Mouse (Mus musculus) cortical plate, adult 2 months (tissue): ENCODE measurements around the gene Chst7.

Experiments used
- CTCF ChIP-seq: fragments of 200-500 bp; IDR thresholded peaks from 2 replicates; pipeline ENCODE4 v1.5.1; 2011; ENCODE audit warnings: mild to moderate bottlenecking, control low read depth, low read length; ENCODE audit not compliant: insufficient read depth; ENCODE audit errors: extremely low read depth
- POLR2A ChIP-seq: fragments of 200-500 bp; IDR thresholded peaks from 2 replicates; pipeline ENCODE4 v1.6.1; 2011; ENCODE audit warnings: mild to moderate bottlenecking, low read length, control low read depth; ENCODE audit not compliant: insufficient read depth; ENCODE audit errors: extremely low read depth

GRCm38 (mm10) chrX:20061764-20062480 is 2.6 kb downstream of the Chst7 start:
- TF ChIP-seq CTCF (no peak), POLR2A (no peak)
